Mouse (Mus musculus) ES-Bruce4 (cell line): ENCODE data around the gene Dclre1c. TPM values are rescaled to one million over a fixed set of nuclear protein-coding genes. Genes with fewer than 3 reads are reported as not detected.
"Not testable (repeated sequence)": the region's sequence is repeated elsewhere in the genome, so short reads cannot be mapped to it uniquely, and the experiment has no call there.

Experiments
- H3K27ac ChIP-seq: 2 replicates; pipeline ENCODE4 v1.5.1; 2012; ENCODE audit warnings: low read length, inconsistent platforms; ENCODE audit not compliant: insufficient read depth
- H3K27me3 ChIP-seq: 2 replicates; pipeline ENCODE4 v1.6.1; 2012; ENCODE audit warnings: mild to moderate bottlenecking, low read length, inconsistent platforms; ENCODE audit not compliant: control insufficient read depth, poor library complexity, insufficient read depth, severe bottlenecking
- H3K36me3 ChIP-seq: 2 replicates; pipeline ENCODE4 v1.6.1; 2012; ENCODE audit warnings: inconsistent platforms, mild to moderate bottlenecking, low read length, moderate library complexity; ENCODE audit not compliant: control insufficient read depth, poor library complexity, insufficient read depth, severe bottlenecking
- H3K4me1 ChIP-seq: one replicate; pipeline ENCODE4 v1.8.1; 2011; ENCODE audit warnings: low read length; ENCODE audit not compliant: control insufficient read depth, insufficient read depth
- H3K4me3 ChIP-seq: 2 replicates; pipeline ENCODE4 v1.5.1; 2011; ENCODE audit warnings: low read depth, mild to moderate bottlenecking, low read length
- H3K9ac ChIP-seq: 2 replicates; pipeline ENCODE4 v1.6.1; 2012; ENCODE audit warnings: low read depth, mild to moderate bottlenecking, inconsistent platforms; ENCODE audit not compliant: poor library complexity, severe bottlenecking
- H3K9me3 ChIP-seq: replicated peaks from 2 replicates; pipeline ENCODE4 v1.6.1; 2012; ENCODE audit warnings: mild to moderate bottlenecking, low read length, inconsistent platforms; ENCODE audit not compliant: control insufficient read depth, poor library complexity, insufficient read depth, severe bottlenecking
- CTCF ChIP-seq: IDR thresholded peaks from one replicate; pipeline ENCODE4 v1.8.1; 2011; ENCODE audit warnings: low read depth, low read length
- EP300 ChIP-seq: IDR thresholded peaks from 2 replicates; pipeline ENCODE4 v1.6.1; 2011; ENCODE audit warnings: low read depth, low read length; ENCODE audit not compliant: insufficient read depth
- POLR2A ChIP-seq: IDR thresholded peaks from one replicate; pipeline ENCODE4 v1.8.1; 2011; ENCODE audit warnings: low read length; ENCODE audit not compliant: insufficient read depth
- polyA plus RNA-seq: library from polyadenylated mRNA; stranded (reverse); fragments of >200 nt; gene quantifications from 2 replicates; pipeline ENCODE4 v1.2.4, GENCODE M21; 2011; ENCODE audit warnings: low read depth; ENCODE audit not compliant: missing spikeins, insufficient read depth, insufficient read length

Dclre1c gene
- polyA plus RNA-seq: 14.7 and 15.2 TPM in 2 replicates

- Histone ChIP-seq H3K36me3 (no peaks in the 10 kb centered on the region), H3K4me3 (peak within 1 kb of the TSS; percentile 77), H3K27ac (no peak within 1 kb of the TSS), H3K9me3 (no peaks in the 10 kb centered on the region), H3K9ac (peak within 1 kb of the TSS; percentile 36), H3K27me3 (no peaks in the 10 kb centered on the region), H3K4me1 (peaks cover 1% of the 10 kb centered on the region)
- TF ChIP-seq POLR2A: peak; percentile 40
- TF ChIP-seq CTCF: no peak
Observed at GRCm38 (mm10) chr2:3423841-3424578, at the start of gene Dclre1c. Gene Dclre1c (plus strand): TSS chr2:3424131.

- TF ChIP-seq CTCF: no peak
- TF ChIP-seq POLR2A: no peak
- no peak for TF ChIP-seq EP300
- H3K27me3 ChIP-seq: no peaks in the 10 kb centered on the region
- no peak overlapping the region for H3K4me3 ChIP-seq
- no peaks in the 10 kb centered on the region for H3K9me3 ChIP-seq
- no peak overlapping the region for H3K27ac ChIP-seq
- H3K9ac ChIP-seq: no peak overlapping the region
- H3K4me1 ChIP-seq: no peaks in the 10 kb centered on the region
- no peaks in the 10 kb centered on the region for H3K36me3 ChIP-seq
Observed at GRCm38 (mm10) chr2:3387105-3387860, 36.6 kb upstream of the Dclre1c start.

- H3K27me3 ChIP-seq: no peaks in the 10 kb centered on the region
- no peak overlapping the region for H3K9ac ChIP-seq
- H3K4me3 ChIP-seq: no peak overlapping the region
- no peak overlapping the region for H3K27ac ChIP-seq
- no peaks in the 10 kb centered on the region for H3K9me3 ChIP-seq
- TF ChIP-seq EP300 (no peak), POLR2A (no peak)
- H3K36me3 ChIP-seq: no peaks in the 10 kb centered on the region
- H3K4me1 ChIP-seq: no peaks in the 10 kb centered on the region
Observed at GRCm38 (mm10) chr2:3391945-3392344, 32.0 kb upstream of the Dclre1c start.

- H3K27ac ChIP-seq, H3K9ac ChIP-seq, H3K4me1 ChIP-seq, H3K27me3 ChIP-seq, H3K36me3 ChIP-seq, H3K9me3 ChIP-seq, H3K4me3 ChIP-seq: not testable (repeated sequence)
Observed at GRCm38 (mm10) chr2:3397110-3397509, 26.8 kb upstream of the Dclre1c start, which contains the start of gene Olah. Gene Olah (minus strand): TSS chr2:3397210.

- Histone ChIP-seq H3K9me3 (no peaks in the 10 kb centered on the region), H3K27ac (no peak overlapping the region), H3K4me3 (no peak overlapping the region), H3K4me1 (no peaks in the 10 kb centered on the region), H3K9ac (no peak overlapping the region), H3K27me3 (no peaks in the 10 kb centered on the region), H3K36me3 (no peaks in the 10 kb centered on the region)
- no peak for TF ChIP-seq CTCF
- no peak for TF ChIP-seq POLR2A
- TF ChIP-seq EP300: no peak
Observed at GRCm38 (mm10) chr2:3405981-3406380, 17.9 kb upstream of the Dclre1c start.

GRCm38 (mm10) chr2:3407756-3408155, 16.2 kb upstream of the Dclre1c start:
- Histone ChIP-seq H3K27me3 (no peaks in the 10 kb centered on the region), H3K9me3 (no peaks in the 10 kb centered on the region), H3K4me3 (no peak overlapping the region), H3K27ac (no peak overlapping the region), H3K9ac (no peak overlapping the region), H3K4me1 (no peaks in the 10 kb centered on the region), H3K36me3 (no peaks in the 10 kb centered on the region)
- TF ChIP-seq POLR2A: no peak
